Mouse (Mus musculus) liver, postnatal 0 days (tissue): ENCODE data around the gene Gm20716. TPM values are rescaled to one million over a fixed set of nuclear protein-coding genes. Genes with fewer than 3 reads are reported as not detected.

Source experiments
- ATAC-seq: fragments of 200-750 bp; cut with Nextera tagmentation; 2 replicates; pipeline ENCODE4 v1.8.0; 2017; ENCODE audit warnings: mild to moderate bottlenecking, moderate library complexity
- DNase-seq: peaks from one replicate; pipeline ENCODE4 v3.0.0-alpha.2; 2016
- H3K27ac ChIP-seq: fragments of 300-500 bp; sonication (generic); 2 replicates; pipeline ENCODE4 v1.5.1; 2014; ENCODE audit warnings: antibody characterized with exemption, moderate library complexity, mild to moderate bottlenecking, low read depth
- H3K27me3 ChIP-seq: fragments of 300-500 bp; sonication (generic); 2 replicates; pipeline ENCODE4 v1.6.1; 2014; ENCODE audit warnings: low read length, control low read depth, mixed read lengths; ENCODE audit not compliant: insufficient read depth
- H3K36me3 ChIP-seq: fragments of 300-500 bp; sonication (generic); replicated peaks from 2 replicates; pipeline ENCODE4 v1.6.1; 2014; ENCODE audit warnings: mild to moderate bottlenecking, control low read depth, low read length, moderate library complexity, mixed read lengths; ENCODE audit not compliant: insufficient read depth
- H3K4me1 ChIP-seq: fragments of 300-500 bp; sonication (generic); 2 replicates; pipeline ENCODE4 v1.6.1; 2014; ENCODE audit warnings: antibody characterized with exemption, mild to moderate bottlenecking, control low read depth; ENCODE audit not compliant: insufficient read depth
- H3K4me2 ChIP-seq: fragments of 300-500 bp; sonication (generic); 2 replicates; pipeline ENCODE4 v1.6.1; 2014; ENCODE audit warnings: low read depth, mild to moderate bottlenecking, low read length, moderate library complexity, mixed read lengths
- H3K4me3 ChIP-seq: fragments of 300-500 bp; sonication (generic); 2 replicates; pipeline ENCODE4 v1.5.1; 2014; ENCODE audit warnings: low read depth, low read length
- H3K9ac ChIP-seq: fragments of 300-500 bp; sonication (generic); replicated peaks from 2 replicates; pipeline ENCODE4 v1.6.1; 2014; ENCODE audit warnings: mild to moderate bottlenecking, moderate library complexity
- H3K9me3 ChIP-seq: fragments of 300-500 bp; sonication (generic); 2 replicates; pipeline ENCODE4 v1.6.1; 2016; ENCODE audit warnings: mild to moderate bottlenecking, control low read depth, low read length, mixed read lengths
- CTCF ChIP-seq: sonication (generic); IDR thresholded peaks from 2 replicates; pipeline ENCODE4 v1.5.1; 2016; ENCODE audit warnings: antibody characterized with exemption, low read depth
- EP300 ChIP-seq: IDR thresholded peaks from 2 replicates; pipeline ENCODE4 v1.6.1; 2016; ENCODE audit warnings: antibody characterized with exemption, low read depth, mild to moderate bottlenecking
- WGBS: fragments of 180-500 bp; shearing (Covaris S2); extraction: QIAGEN DNeasy Blood & Tissue Kit; methylation state at CpG from one replicate; pipeline ENCODE4 v1.1.7; 2014; ENCODE audit not compliant: insufficient replicate concordance; 5-methylcytosine and 5-hydroxymethylcytosine counted together
- polyA plus RNA-seq: library from polyadenylated mRNA; unstranded; fragments of >200 nt; fragmentation: Nextera tagmentation; extraction: Ambion mirVana; gene quantifications from 2 replicates; pipeline ENCODE4 v1.2.1, GENCODE M21; 2015

Gm20716 gene
- polyA plus RNA-seq, 1 experiment from 2014 or later, result 2.8 TPM

DNA sequence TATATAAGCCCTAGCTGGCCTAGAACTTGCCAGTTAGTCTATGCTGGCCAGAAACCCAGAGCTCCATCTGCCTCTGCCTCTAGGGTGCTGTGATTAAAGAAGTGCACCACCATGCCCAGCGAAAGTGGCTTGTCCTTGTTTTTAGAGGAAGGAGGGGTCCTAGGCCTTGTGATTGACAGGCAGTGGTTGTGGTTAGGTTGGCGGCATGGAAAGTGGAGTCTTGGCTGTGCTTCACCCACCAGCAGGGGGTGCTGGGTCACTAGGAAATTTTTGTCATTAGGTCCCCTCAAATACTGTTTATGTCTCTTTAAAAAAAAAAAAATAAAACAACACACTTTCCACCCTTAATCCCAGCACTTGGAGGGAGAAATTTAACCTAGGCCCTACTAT, 18.7 kb upstream of the Gm20716 start:
- H3K4me1 ChIP-seq, result no peaks in the 10 kb centered on the region
- no peak overlapping the region for H3K9ac ChIP-seq
- TF ChIP-seq CTCF (peak; percentile 56), EP300 (no peak)
- 0 out of 2 replicates have a peak, but pooled peaks cover 4% of the 10 kb centered on the region for H3K27me3 ChIP-seq
- 13% methylated on average over 2 of the region's 2 CpGs for WGBS
- DNase-seq (peak; percentile 53), ATAC-seq (no peak)
- no peaks in the 10 kb centered on the region for H3K9me3 ChIP-seq
- H3K4me3 ChIP-seq, result no peak overlapping the region
- H3K4me2 ChIP-seq, result no peak overlapping the region
- no peaks in the 10 kb centered on the region for H3K36me3 ChIP-seq
- no peak overlapping the region for H3K27ac ChIP-seq

- H3K27me3 ChIP-seq, result 0 out of 2 replicates have a peak, but pooled peaks cover 4% of the 10 kb centered on the region
Measured at GRCm38 (mm10) chr2:168248167-168248855, 18.1 kb upstream of the Gm20716 start.

GRCm38 (mm10) chr2:168245571-168245970, 15.4 kb upstream of the Gm20716 start:
- H3K4me1 ChIP-seq, result no peaks in the 10 kb centered on the region
- H3K4me2 ChIP-seq, result no peak overlapping the region
- ATAC-seq (no peak), DNase-seq (no peak)
- no peak overlapping the region for H3K9ac ChIP-seq
- TF ChIP-seq CTCF, result no peak
- no peak for TF ChIP-seq EP300
- H3K27ac ChIP-seq, result no peak overlapping the region
- H3K27me3 ChIP-seq, result no peaks in the 10 kb centered on the region
- 42% methylated on average over 8 of the region's 8 CpGs for WGBS
- no peak overlapping the region for H3K4me3 ChIP-seq
- no peaks in the 10 kb centered on the region for H3K36me3 ChIP-seq
- no peaks in the 10 kb centered on the region for H3K9me3 ChIP-seq

More at GRCm38 (mm10) chr2:168248167-168248855, 18.1 kb upstream of the Gm20716 start:
- no peak overlapping the region for H3K4me2 ChIP-seq
- TF ChIP-seq CTCF, result no peak
- TF ChIP-seq EP300, result no peak
- H3K4me3 ChIP-seq, result no peak overlapping the region
- no peaks in the 10 kb centered on the region for H3K36me3 ChIP-seq
- no peak overlapping the region for H3K27ac ChIP-seq
- H3K9ac ChIP-seq, result no peak overlapping the region
- no peaks in the 10 kb centered on the region for H3K9me3 ChIP-seq
- DNase-seq (no peak), ATAC-seq (no peak)
- 74% methylated on average over 8 of the region's 8 CpGs for WGBS
- no peaks in the 10 kb centered on the region for H3K4me1 ChIP-seq

DNA sequence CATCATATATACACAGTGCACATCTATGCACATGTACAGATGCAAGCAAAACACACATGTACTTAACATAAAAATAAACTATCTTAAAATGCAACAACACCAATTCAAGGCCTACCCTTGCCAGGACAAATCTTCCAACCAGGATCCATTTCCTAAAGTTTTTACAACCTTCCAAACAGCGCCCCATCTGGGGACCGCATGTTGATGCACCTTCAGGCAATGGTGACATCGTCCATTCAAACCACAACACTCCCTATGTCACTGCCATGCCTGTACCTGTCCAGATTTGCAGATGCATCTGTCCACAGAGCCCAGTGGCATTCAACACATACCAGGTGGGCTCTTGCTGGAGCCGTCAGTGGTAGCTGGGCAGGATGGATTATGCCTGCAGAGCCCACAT, 13.1 kb upstream of the Gm20716 start:
- H3K9ac ChIP-seq, result no peak overlapping the region
- DNase-seq, result no peak
- no peak overlapping the region for H3K4me2 ChIP-seq
- H3K4me3 ChIP-seq, result no peak overlapping the region
- ATAC-seq, result no peak
- H3K36me3 ChIP-seq, result no peaks in the 10 kb centered on the region
- H3K9me3 ChIP-seq, result peaks cover 2% of the 10 kb centered on the region; the same call in 1 of the 2 replicates
- H3K4me1 ChIP-seq, result no peaks in the 10 kb centered on the region
- H3K27me3 ChIP-seq, result no peaks in the 10 kb centered on the region
- TF ChIP-seq EP300 (no peak), CTCF (no peak)
- whole genome bisulfite sequencing, result 63% methylated on average over 4 of the region's 4 CpGs
- H3K27ac ChIP-seq, result no peak overlapping the region

- TF ChIP-seq EP300, result no peak
- TF ChIP-seq CTCF, result no peak
- H3K27me3 ChIP-seq, result no peaks in the 10 kb centered on the region
- H3K9me3 ChIP-seq, result peaks cover 2% of the 10 kb centered on the region; the same call in 1 of the 2 replicates
- H3K4me3 ChIP-seq, result no peak overlapping the region
- H3K4me1 ChIP-seq, result no peaks in the 10 kb centered on the region
- ATAC-seq, result no peak
- H3K4me2 ChIP-seq, result no peak overlapping the region
- H3K27ac ChIP-seq, result no peak overlapping the region
- no peak for DNase-seq
- no peaks in the 10 kb centered on the region for H3K36me3 ChIP-seq
- H3K9ac ChIP-seq, result no peak overlapping the region
Measured at GRCm38 (mm10) chr2:168242841-168243240, 12.7 kb upstream of the Gm20716 start.

DNA sequence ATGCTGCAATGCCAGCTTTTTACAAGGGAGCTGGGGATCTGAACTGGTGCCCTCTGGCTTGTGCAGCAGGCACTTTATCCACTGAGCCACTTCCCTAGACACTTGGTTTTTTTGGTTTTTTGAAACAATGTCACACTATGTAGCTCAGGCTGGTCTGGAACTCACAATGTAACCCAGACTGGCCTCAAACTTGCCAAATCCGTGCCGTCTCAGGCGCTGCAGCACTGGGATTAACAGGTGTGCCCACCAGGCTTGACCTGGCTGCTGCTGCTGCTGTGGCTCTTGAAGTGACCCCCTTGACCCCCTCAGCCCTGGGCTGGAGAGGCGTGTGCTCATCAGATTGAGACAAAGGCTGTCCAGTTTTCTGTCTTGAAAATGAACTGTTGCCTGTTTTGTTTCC, 8.2 kb upstream of the Gm20716 start:
- H3K4me3 ChIP-seq, result no peak overlapping the region
- H3K4me2 ChIP-seq, result no peak overlapping the region
- peaks cover 2% of the 10 kb centered on the region; the same call in 1 of the 2 replicates for H3K9me3 ChIP-seq
- no peaks in the 10 kb centered on the region for H3K4me1 ChIP-seq
- 89% methylated on average over 4 of the region's 4 CpGs for WGBS
- no peak for DNase-seq
- TF ChIP-seq CTCF (no peak), EP300 (no peak)
- H3K27ac ChIP-seq, result no peak overlapping the region
- H3K36me3 ChIP-seq, result no peaks in the 10 kb centered on the region
- no peak overlapping the region for H3K9ac ChIP-seq
- no peak for ATAC-seq
- no peaks in the 10 kb centered on the region for H3K27me3 ChIP-seq
